Mouse (Mus musculus): Measurements from ENCODE around the gene Col18a1. TPM values are rescaled to one million over a fixed set of nuclear protein-coding genes. Genes with fewer than 3 reads are reported as not detected.

The Col18a1 gene
- total RNA-seq, 2 experiments from 2014 or later = not detected

DNA sequence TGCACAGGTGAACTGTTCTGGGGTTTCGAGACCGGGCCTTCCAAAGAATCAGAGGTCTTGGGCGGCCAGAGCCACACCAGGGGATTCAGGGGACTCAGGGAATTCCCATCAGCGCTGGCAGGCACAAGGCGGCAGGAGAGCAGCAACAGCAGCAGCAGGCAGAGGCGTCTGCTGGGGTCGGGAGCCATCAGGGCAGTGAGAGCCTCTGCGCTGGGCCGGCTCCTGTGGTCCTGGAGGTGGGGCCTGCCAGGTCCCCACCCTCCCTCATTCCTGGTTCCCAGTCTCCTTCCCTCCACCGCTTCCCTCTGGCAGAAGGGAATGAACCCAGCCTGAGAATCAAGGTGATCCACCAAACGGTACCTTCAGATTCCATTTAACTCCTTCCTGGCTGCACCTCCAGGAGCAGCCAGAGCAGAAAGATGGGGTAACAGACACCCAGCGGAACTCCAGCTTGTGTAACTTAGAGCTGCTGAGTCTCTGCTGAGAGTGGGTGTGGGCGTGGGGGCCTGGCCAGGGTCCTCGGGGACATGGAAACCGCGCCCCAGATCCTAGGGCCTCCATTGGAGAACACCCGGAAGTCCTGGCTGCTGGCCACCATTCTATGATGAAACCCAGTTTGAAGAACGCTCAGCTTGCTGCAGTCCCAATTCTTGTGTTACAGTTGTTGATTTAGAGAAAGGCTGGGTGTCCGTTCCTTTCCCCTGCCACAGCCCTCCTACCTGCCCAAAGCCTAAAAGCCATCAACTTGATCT lies 52.7 kb downstream of the Col18a1 start:
- ATAC-seq (replicated peaks; ENCODE audit: poor library complexity) = no peak

DNA sequence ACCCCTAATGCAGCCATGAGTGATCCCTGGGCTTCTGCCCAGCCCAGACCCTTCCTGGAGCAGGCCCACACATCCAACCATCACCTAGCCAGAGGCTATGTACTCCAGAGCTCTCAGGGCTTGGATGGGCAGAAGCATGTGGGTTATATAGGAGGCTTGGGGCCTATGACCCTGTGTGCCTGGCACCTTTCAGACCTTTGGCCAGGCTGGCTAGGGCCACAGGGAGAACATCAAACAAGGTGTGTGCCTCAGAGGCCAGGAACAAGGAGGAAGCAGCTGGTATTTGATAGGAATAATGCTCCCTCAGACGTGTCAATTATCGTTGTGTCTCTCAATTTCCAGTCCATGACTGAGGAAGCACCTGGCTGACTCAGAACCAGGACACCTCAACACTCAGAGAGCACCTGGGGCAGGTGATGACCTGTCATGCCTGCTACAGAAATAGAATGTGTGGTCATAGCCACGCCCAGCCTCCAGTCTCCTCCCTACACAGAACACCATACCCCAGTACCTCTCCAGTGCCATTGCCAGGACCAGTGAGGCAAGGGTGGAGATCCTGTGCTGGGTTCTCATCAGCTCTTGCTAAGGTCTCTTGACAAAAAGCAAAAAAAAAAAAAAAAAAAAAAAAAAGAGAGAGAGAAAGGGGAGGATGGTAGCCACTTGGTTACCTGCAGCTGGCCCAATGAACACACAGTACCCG lies 54.6 kb downstream of the Col18a1 start:
- no peak for ATAC-seq (replicated peaks; ENCODE audit: poor library complexity)

DNA sequence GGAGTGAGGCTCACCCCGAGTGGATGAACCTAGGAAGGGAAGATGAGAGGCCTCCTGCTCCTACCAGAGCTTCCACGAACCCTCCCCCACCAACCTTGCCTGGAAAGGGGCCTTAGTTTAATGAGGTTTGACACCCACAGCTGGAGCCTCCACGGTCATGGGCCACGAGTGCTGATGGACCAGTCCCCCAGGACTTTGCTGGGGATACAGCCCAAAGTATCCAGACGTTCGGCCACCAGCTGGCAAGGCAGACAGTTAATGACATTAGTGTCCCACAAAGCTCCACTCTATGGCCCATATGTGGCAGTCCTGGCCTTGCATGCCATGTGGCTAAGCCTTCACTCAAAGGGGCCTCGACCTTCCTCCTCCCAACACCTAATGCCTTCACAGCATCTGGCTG lies 55.5 kb downstream of the Col18a1 start:
- ATAC-seq (replicated peaks; ENCODE audit: poor library complexity) = no peak

DNA sequence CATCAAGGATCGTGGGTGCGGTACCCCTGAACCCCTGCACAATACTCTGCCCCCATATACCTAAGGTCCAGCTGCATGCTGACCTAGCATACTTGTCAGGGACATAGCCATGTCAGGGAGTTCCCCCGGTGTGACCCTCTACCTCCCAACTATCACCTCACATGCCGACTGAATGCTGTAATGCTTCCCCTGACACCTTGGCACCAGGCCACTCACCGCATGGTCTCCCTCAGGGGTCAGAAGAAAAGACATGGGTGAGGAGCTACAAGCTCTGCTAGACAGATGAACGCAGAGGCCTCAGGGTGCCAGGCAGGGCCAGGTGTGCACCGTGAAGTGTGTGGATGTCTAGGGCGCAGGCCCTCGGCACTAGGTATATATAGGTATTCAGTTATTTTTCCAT lies 56.3 kb downstream of the Col18a1 start:
- no peak for ATAC-seq (replicated peaks; ENCODE audit: poor library complexity)

DNA sequence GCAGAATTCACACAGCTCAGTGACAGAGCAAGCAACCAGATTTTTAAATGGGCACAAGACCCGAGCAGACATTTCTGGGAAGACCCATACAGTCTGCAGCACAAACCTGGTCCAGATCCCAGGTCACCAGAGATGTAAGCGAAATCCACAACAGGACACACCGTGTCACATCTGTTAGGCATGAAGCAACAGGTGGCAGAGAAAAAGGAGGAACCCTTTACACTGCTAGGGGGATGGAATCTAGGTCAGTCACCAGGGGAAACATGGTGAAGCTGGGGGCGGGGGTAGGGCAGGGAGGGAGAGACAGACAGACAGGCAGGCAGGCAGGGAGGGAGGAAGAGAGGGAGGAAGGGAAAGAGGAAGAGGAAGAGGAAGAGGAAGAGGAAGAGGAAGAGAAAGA lies 58.2 kb downstream of the Col18a1 start:
- no peak for ATAC-seq (replicated peaks; ENCODE audit: poor library complexity)

DNA sequence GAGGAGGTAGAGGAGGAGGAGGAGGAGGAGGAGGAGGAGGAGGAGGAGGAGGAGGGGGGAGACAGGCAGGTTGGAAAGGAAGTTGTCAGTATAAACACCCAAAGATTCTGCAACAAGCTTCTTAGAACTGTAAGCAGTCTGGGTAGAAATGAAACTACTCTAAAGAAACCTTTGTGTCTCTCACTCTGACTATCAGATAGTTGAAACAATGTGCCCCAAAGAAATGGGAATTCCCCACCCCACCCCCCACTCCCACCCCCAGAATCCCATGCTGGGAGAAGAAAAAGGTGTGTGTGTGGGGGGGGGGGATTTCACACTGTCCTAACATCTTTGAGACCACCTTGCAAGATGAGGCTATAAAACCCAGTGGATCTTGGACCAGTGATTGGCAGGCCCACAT lies 62.0 kb downstream of the Col18a1 start:
- no peak for ATAC-seq (replicated peaks; ENCODE audit: poor library complexity)

DNA sequence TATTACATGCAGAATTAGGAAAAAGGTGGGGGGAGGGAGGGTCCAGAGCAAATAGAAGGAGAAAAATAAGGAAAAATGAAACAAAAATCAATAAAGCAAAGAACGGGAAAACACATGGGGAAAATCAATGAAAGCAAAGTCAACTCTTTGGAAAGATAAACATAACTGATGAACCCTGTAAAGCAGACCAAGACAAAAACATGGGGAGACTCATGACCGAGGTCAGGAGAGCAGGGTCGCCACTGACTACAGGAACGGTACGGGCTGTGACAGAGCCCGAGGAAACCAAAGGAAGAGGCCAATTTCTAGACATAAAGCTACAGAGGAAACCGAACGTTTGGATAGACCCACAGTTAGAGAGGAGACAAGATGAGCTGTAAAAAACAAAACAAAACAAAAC lies 62.7 kb downstream of the Col18a1 start:
- no peak for ATAC-seq (replicated peaks; ENCODE audit: poor library complexity)

DNA sequence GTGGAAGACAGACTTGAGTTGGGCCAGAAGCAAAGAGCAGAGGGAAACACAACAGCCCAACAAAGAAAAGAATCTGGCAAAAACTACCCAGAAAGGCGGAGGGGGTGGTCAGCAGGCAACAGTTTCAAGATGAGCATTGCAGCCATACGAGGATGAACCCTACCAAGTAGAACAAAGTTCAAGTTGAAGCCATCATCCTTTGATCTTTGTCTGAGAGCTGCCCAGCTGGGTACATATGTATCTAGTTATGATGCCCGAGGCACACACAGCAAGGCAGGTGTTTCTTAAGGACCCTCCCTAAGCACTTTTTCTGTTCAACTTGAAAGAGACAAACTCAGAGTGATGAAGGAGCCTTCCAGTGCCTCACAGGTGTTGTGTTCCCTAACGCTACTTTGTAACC lies 66.6 kb downstream of the Col18a1 start:
- ATAC-seq (replicated peaks; ENCODE audit: poor library complexity) = no peak

DNA sequence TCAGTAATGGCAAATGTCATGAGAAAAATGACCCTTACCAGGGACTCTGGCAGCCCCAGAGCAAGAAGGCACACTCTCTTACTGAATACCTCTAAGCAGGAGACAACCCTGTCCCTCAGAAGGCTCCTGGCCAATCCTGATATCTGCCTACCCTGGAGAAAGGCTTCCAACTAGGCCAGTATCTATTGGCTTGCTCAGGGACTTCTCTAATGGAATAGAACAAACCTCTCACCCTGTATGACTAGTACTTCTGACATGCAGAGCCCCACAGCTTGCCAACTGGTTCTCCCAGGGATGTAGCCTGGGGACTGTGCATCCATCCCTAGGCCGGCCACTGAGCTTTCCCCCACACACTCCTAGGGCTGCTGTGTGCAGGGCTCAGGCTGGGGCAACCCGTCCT lies 67.7 kb downstream of the Col18a1 start:
- ATAC-seq (replicated peaks; ENCODE audit: poor library complexity) = no peak

DNA sequence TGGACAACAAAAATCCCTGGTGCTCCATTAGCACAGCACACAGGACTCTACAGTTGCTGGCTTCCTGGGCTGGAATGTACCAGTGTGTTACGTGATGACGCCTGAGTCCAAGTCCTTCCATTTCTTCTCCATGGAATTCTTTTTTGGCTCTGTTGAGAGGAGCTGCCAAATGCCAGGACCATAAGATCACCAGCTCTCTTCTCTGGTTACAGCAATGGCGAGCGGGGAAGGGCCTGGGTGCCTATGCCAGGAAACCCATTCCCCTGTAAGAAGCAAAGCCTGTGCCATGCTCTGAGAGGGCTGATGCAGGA lies 68.5 kb downstream of the Col18a1 start:
- no peak for ATAC-seq (replicated peaks; ENCODE audit: poor library complexity)

DNA sequence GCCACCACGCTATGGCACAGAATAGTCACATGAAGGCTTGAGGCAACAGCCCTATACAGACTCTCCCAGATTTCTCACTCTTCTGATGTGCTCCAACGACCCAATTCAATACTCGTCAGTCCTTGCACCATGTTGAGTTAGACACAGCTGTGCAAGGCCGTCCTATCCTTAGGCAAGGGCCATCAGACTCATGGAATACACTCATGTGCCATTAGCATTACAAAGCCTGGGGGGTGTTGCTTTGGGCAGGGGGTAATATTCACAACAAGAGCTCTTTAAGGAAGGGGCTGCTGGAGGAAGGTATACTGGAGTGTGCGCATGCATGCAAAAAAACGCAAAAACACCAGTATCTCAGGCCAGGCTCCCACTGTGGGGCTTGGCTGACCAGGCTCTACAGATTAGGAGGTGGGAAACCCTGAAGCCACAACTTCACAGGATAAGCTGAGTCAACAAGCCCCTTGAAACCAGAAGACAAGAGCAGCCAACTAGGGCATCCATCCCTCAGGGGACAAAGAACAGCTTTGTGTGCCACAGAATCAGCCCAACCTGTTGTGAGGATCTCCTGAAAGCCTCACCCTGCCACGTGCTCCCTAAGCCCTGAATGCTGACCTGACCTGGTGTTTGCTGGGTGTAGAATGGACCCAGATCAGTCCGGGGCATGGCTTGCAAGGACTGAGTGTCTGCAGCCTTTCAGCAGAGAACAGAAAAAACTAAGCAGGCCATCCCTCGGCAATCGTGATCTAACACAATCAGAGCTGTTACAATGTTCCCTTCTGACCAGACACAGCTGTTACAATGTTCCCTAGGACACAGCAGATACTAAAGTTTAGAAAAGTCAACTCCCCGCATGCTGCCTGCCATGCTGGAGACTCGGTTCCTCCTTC lies 69.1 kb downstream of the Col18a1 start:
- ATAC-seq (replicated peaks; ENCODE audit: poor library complexity) = no peak

DNA sequence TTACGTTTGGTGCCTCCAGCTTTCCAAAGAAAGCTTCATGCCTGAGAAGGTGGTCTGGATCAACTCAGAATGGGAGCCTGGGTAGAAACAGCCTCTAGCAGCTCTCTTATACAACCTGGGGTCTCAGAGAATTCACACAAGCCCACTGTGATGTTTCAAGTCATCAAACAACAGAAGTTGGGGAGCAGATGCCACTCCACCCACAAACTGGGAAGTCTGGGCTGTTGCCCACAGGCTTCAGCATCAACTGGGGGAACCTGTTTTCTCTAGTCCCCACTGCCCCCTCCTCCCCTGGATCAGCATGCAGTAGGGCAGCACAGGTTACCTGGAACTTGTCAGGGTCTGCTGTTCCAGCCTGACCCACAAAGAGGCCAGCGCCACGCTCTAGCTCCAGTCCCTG lies 70.7 kb downstream of the Col18a1 start:
- no peak for ATAC-seq (replicated peaks; ENCODE audit: poor library complexity)

DNA sequence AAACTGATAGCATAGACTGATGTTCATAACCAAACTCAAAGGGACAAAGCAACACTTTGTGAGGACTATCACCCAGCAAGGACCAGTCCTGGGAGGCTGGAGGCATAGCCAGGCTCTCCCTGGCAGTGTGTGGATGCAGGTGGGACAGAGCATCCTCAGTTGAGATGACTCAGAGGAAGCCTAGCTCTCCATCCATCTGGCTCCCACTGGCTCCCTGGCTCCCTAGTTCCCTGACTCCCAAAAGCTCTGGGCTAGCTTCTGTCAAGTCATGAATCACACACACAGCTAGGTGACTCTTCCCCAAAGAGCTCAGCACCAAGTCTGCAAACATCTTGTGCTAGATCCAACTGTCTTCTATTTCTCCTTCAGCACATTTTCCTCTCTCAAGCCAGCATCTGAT lies 72.5 kb downstream of the Col18a1 start:
- no peak for ATAC-seq (replicated peaks; ENCODE audit: poor library complexity)

DNA sequence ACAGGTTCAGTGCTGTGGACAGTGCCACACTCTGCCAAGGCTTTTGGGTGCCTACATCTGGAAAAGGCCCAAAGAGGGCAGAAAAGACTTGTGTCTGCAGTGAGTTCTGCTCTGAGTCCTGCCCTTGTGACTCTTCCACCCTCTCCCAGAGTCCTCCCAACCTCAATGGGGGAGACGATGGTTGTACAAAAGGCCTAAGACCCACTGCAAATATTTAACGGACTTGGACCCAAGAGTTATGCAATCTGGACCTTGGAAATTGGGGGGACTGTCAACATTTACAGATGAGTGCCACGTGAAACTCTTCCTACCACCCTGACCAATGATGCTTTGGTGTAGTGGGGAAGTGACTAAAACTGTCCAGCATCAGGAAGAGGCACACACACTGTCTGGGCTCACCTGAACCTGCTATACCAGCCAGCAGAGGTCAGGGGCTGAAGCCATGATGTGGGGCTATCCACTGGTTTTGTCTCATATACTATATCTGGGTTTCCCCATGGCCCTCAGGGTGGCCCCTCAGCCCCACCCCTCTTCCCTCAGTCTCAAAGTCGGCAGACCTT lies 74.7 kb downstream of the Col18a1 start:
- no peak for ATAC-seq (replicated peaks; ENCODE audit: poor library complexity)

DNA sequence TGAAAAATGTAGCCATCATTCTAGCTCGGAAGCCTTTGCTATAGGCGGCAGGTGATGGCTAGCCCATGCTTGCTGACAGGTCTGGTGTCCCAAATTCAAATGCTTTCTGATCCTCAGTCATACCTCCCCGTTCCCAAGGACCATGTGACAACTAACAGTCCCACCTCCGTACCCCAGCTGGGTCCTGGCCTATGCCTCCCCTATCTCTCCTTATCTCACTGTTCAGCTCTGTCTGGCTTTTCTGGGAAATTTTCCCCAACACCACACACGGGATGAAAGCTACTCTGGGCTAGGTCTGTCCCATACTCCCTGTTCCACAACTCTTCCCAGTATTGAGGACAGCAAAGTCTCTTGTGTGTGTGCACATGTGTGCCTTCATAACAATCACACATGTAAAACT lies 76.3 kb downstream of the Col18a1 start:
- no peak for ATAC-seq (replicated peaks; ENCODE audit: poor library complexity)

DNA sequence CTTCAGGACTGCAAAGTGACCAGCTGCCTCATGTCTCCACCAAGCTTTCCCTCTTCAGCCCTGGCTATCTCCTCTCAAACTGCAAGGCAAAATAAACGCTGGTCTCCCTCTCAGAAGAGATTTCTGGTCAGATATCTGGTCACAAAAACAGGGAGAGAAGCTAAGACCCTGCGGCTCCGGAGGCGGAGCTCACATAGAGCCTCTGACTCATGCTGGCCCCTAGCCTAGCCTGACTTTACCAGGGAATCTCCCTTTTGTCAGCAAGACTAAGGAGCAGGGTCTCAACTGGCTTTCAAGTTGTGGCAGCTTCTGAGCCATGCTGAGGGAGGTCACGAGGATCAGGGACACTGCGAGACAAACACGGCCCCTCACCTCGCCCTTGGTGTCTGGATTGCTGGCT lies 77.0 kb downstream of the Col18a1 start:
- ATAC-seq (replicated peaks; ENCODE audit: poor library complexity) = no peak

DNA sequence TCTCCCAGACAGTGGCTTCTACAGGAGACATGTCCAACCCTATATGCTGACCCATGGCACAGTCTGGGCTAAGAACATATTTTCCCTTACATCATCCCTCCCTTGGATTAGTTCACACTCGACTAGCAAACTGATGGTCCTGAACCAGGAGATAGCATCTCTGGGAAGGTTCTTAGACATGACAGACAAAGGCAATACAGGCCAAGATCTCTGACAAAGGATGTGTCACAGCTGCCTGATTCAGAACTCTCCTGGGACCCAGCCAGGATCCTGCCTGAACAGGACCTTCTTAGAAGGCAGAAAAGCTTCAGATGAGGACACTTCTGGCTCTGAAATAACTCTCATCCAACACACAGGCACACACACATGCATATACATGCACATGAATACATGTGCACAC lies 81.8 kb downstream of the Col18a1 start:
- ATAC-seq (replicated peaks; ENCODE audit: poor library complexity) = no peak

DNA sequence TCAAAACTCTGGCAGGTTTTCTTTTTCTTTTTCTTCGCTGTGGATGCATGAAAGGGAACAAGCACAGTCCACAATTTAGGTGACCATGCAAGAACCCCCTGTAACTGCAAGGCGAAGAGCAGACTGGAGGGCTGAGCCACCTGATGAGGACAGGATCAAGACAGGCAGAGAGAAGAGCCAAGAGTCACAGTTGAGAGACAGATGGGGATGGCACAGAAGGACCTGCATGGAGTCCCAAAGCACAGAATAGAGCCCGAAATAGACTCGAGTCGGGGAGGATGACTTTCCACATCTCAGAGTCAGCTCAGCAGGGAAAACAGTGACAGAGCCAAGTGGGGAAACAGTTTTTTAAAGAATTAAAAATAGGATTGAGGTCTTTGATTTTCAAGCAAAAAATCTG lies 83.4 kb downstream of the Col18a1 start:
- ATAC-seq (replicated peaks; ENCODE audit: poor library complexity) = no peak

DNA sequence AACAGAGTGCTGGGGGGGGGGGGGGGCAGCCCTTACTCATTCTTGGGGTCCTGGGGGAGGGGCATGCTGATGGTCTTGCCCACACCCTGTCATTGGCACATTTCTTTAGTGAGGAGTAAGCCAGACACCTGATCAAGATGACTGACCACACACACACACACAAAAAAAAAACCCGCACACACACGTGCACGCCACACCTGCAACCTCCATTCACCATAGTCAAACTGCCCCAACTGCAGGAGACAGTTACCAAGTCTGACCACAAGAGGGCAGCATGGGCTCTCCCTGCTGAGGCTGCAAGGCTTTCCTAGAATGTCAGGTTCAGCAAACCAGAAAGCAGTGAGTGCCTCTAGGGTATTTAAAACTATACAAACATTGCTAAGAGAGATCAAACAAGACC lies 83.9 kb downstream of the Col18a1 start:
- peak; percentile 98 for ATAC-seq (replicated peaks; ENCODE audit: poor library complexity)

DNA sequence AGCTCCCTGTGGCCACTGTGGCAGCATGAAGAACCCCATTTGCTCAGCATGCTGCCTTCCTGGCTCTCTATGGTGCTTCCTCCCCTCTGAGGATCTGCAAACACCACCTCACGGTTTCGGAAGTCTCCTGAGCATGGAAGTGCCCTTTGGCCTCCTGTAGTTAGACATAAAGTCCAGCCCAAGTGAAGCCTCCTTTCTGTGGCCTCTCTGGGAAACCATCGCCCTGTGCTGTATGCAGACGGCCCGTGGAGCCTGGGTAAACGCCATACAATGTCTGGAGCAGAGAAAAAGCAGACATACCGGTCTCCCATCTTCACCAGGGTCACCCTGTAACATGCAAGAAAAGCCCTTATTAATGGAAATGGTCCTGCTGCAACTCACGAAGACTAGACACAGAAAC lies 87.4 kb downstream of the Col18a1 start:
- no peak for ATAC-seq (replicated peaks; ENCODE audit: poor library complexity)

DNA sequence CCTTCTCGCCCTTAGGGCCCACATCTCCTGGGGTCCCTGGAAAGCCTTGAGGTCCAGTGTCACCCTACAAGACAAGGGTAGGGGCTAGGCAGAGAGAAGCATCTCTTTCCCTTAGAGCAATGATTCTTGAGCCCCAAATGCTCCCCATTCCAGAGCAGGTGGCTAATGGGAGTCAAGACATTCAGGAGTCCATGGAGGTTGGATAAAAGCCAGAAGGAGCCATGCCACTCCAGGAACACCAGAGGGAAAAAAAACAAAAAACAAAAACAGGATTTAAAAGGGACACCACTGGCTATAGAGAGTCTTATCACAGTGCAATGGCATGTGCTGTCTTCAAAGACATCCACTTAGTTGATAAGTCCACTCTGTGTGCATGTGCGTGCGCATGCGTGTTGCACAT lies 87.9 kb downstream of the Col18a1 start:
- no peak for ATAC-seq (replicated peaks; ENCODE audit: poor library complexity)

Measured in megakaryocyte progenitor cell, adult 5-6 weeks (primary cell).